Mouse (Mus musculus): ENCODE results near the gene Ckap2. TPM values are rescaled to one million over a fixed set of nuclear protein-coding genes. Genes with fewer than 3 reads are reported as not detected.

Gene Ckap2
- total and polyA plus RNA-seq, 3 experiments, result 19.5 to 48.8 (median 31.3) TPM

DNA sequence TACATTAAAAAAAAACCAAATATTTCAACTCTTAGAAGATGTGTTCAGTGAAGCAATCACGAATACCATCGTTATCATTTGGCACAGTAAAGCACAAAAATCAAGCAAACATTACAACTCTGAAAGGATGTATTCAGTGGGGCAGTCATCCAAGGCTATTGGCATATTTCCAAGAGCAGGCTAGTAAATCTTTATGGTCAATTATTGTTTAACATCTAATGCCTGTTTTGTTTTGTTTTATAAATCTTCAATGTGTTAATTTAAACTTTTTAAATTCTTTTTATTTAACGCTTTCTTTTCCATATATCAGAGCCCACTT, 35.3 kb downstream of the Ckap2 start:
- no peaks in the 10 kb centered on the region for H3K79me2 ChIP-seq (replicated peaks; ENCODE audit: control insufficient read depth, extremely low read depth, insufficient read depth, poor library complexity, severe bottlenecking)
- DNase-seq (ENCODE audit: extremely low read depth), result no peak
- H3K9ac ChIP-seq (ENCODE audit: insufficient read depth, low read depth), result no peak overlapping the region
- dilution Hi-C loops (cut with MboI; ENCODE audit: extremely low pct_ligation_motif_present, extremely low pct_unique_long_range_greater_than_20kb, low sequenced_read_pairs) (no loop called here), in situ Hi-C loops (cut with MboI; ENCODE audit: low pct_ligation_motif_present, low pct_unique_long_range_greater_than_20kb, low sequenced_read_pairs) (no loop called here)
- no peak overlapping the region for H3K4me2 ChIP-seq (ENCODE audit: insufficient read depth, low read depth, poor library complexity, severe bottlenecking)
- no peak overlapping the region for H3K4me3 ChIP-seq (replicated peaks in 1 of 3; ENCODE audit: low read depth in 2 of 3, low read length in 2 of 3, poor library complexity in 1 of 3)
- H3K4me1 ChIP-seq (ENCODE audit: control insufficient read depth in 1 of 2, insufficient read depth in 2 of 2), result no peaks in the 10 kb centered on the region
- TF ChIP-seq CTCF (conservative IDR thresholded peaks at IDR 0.05 in 1 of 2, IDR thresholded peaks at IDR 0.05 in 1 of 2; ENCODE audit: low read depth in 2 of 2, low read length in 2 of 2), result no peak
- no peak for TF ChIP-seq MYC (IDR thresholded peaks at IDR 0.05; ENCODE audit: low read depth, low read length)
- no peak for TF ChIP-seq UBTF (IDR thresholded peaks at IDR 0.05; ENCODE audit: low read depth, low read length)
- TF ChIP-seq USF1 (IDR thresholded peaks at IDR 0.05; ENCODE audit: low read depth, low read length), result no peak
- TF ChIP-seq TCF12 (IDR thresholded peaks at IDR 0.05; ENCODE audit: low read depth, low read length), result no peak
- H3K27ac ChIP-seq (ENCODE audit: insufficient read depth, low read depth), result no peak overlapping the region
- H3K27me3 ChIP-seq (replicated peaks), result no peaks in the 10 kb centered on the region
- H3K36me3 ChIP-seq (replicated peaks in 1 of 2; ENCODE audit: control insufficient read depth in 1 of 2, insufficient read depth in 1 of 2, low read length in 1 of 2), result peaks cover 3 to 42% of the 10 kb centered on the region in 2 experiments
- H3K9me3 ChIP-seq (replicated peaks; ENCODE audit: low read length), result no peaks in the 10 kb centered on the region

DNA sequence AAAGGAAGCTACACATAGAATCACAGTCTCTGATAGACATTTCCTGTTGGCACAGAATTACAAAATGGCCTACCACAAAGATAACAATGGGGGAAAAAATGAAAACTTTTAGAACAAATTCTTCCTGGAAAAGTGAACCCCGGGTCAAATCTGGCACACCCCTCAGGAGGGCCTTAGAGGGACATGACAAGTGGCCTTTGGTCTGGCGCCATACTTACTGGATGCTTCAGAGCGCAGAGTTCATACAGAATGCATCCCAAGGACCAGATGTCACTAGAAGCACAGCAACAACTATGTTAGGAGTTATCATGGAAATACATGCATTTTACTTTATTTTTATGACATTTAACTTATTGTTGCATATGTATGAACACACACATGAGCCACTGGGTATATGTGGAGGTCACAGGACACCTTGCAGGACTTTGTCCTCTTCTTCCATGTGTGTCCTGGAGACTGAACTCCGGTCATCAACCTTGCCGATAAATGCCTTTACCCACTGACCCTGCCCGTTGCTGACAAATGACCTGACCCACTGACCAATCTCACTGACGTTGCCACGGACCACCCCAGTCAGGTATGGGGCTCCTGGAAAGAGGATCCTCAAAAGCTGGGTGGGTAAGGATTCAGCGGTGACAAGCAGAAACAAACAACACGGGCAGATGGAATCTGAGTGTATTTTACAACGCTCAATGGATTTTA, 35.8 kb downstream of the Ckap2 start:
- H3K4me2 ChIP-seq (ENCODE audit: insufficient read depth, low read depth, poor library complexity, severe bottlenecking), result no peak overlapping the region
- DNase-seq (ENCODE audit: extremely low read depth), result no peak
- H3K9me3 ChIP-seq (replicated peaks; ENCODE audit: low read length), result no peaks in the 10 kb centered on the region
- peaks cover 0 to 39% of the 10 kb centered on the region in 2 experiments for H3K36me3 ChIP-seq (replicated peaks in 1 of 2; ENCODE audit: control insufficient read depth in 1 of 2, insufficient read depth in 1 of 2, low read length in 1 of 2)
- H3K27ac ChIP-seq (ENCODE audit: insufficient read depth, low read depth), result no peak overlapping the region
- no peaks in the 10 kb centered on the region for H3K27me3 ChIP-seq (replicated peaks)
- no peak overlapping the region for H3K4me3 ChIP-seq (replicated peaks in 1 of 3; ENCODE audit: low read depth in 2 of 3, low read length in 2 of 3, poor library complexity in 1 of 3)
- no peak for TF ChIP-seq CTCF (conservative IDR thresholded peaks at IDR 0.05 in 1 of 2, IDR thresholded peaks at IDR 0.05 in 1 of 2; ENCODE audit: low read depth in 2 of 2, low read length in 2 of 2)
- no peak for TF ChIP-seq USF2 (conservative IDR thresholded peaks at IDR 0.05; ENCODE audit: low read depth, low read length)
- no peak for TF ChIP-seq ELF1 (IDR thresholded peaks at IDR 0.05; ENCODE audit: low read depth, low read length)
- no peak for TF ChIP-seq JUN (IDR thresholded peaks at IDR 0.05; ENCODE audit: insufficient read depth, low read depth, low read length)
- no peak for TF ChIP-seq CHD2 (IDR thresholded peaks at IDR 0.05; ENCODE audit: low read length)
- no peak for TF ChIP-seq ZKSCAN1 (IDR thresholded peaks at IDR 0.05; ENCODE audit: borderline replicate concordance, low read depth, low read length)
- no peak for TF ChIP-seq TBP (conservative IDR thresholded peaks at IDR 0.05; ENCODE audit: low read depth, low read length)
- TF ChIP-seq RAD21 (IDR thresholded peaks at IDR 0.05; ENCODE audit: low read depth, low read length), result no peak
- no peak for TF ChIP-seq EP300 (IDR thresholded peaks at IDR 0.05; ENCODE audit: low read length)
- no peak for TF ChIP-seq ETS1 (conservative IDR thresholded peaks at IDR 0.05; ENCODE audit: low read depth, low read length)
- no peak for TF ChIP-seq HCFC1 (IDR thresholded peaks at IDR 0.05; ENCODE audit: low read depth, low read length)
- no peak for TF ChIP-seq POLR2AphosphoS2 (IDR thresholded peaks at IDR 0.05; ENCODE audit: low read depth, low read length)
- TF ChIP-seq UBTF (IDR thresholded peaks at IDR 0.05; ENCODE audit: low read depth, low read length), result no peak
- TF ChIP-seq POLR2A (IDR thresholded peaks at IDR 0.05; ENCODE audit: low read depth, low read length), result no peak
- no peak for TF ChIP-seq BHLHE40 (IDR thresholded peaks at IDR 0.05; ENCODE audit: low read depth, low read length)
- no peak for TF ChIP-seq MYC (IDR thresholded peaks at IDR 0.05; ENCODE audit: low read depth, low read length)
- dilution Hi-C loops (cut with MboI; ENCODE audit: extremely low pct_ligation_motif_present, extremely low pct_unique_long_range_greater_than_20kb, low sequenced_read_pairs) (no loop called here), in situ Hi-C loops (cut with MboI; ENCODE audit: low pct_ligation_motif_present, low pct_unique_long_range_greater_than_20kb, low sequenced_read_pairs) (no loop called here)
- H3K79me2 ChIP-seq (replicated peaks; ENCODE audit: control insufficient read depth, extremely low read depth, insufficient read depth, poor library complexity, severe bottlenecking), result no peaks in the 10 kb centered on the region
- no peak overlapping the region for H3K9ac ChIP-seq (ENCODE audit: insufficient read depth, low read depth)
- no peaks in the 10 kb centered on the region for H3K4me1 ChIP-seq (ENCODE audit: control insufficient read depth in 1 of 2, insufficient read depth in 2 of 2)
